Mouse (Mus musculus): Measurements from ENCODE around the gene Itgb6. TPM values are rescaled to one million over a fixed set of nuclear protein-coding genes. Genes with fewer than 3 reads are reported as not detected.

Itgb6 gene
- polyA plus RNA-seq, 1 experiment = not detected

- H3K4me3 ChIP-seq (ENCODE audit: control insufficient read depth, low read depth, low read length) = no peak overlapping the region
- TF ChIP-seq POLR2A (IDR thresholded peaks at IDR 0.05; ENCODE audit: control insufficient read depth, low read depth, low read length) (no peak), CTCF (IDR thresholded peaks at IDR 0.05; ENCODE audit: control insufficient read depth, insufficient read depth, insufficient replicate concordance, low read depth, low read length) (no peak)
- H3K27me3 ChIP-seq (ENCODE audit: control insufficient read depth, insufficient read depth, low read length) = no peaks in the 10 kb centered on the region
- H3K36me3 ChIP-seq (ENCODE audit: control insufficient read depth, insufficient read depth, low read length) = no peaks in the 10 kb centered on the region
- no peaks in the 10 kb centered on the region; the same call in 1 of the 2 replicates for H3K4me1 ChIP-seq (ENCODE audit: control insufficient read depth, insufficient read depth, low read length)
- no peak overlapping the region for H3K27ac ChIP-seq (ENCODE audit: control insufficient read depth, insufficient read depth, low read depth, low read length)
Observed at GRCm38 (mm10) chr2:60713857-60714256, 8.6 kb downstream of the Itgb6 start.

- no peaks in the 10 kb centered on the region; the same call in 1 of the 2 replicates for H3K4me1 ChIP-seq (ENCODE audit: control insufficient read depth, insufficient read depth, low read length)
- H3K36me3 ChIP-seq (ENCODE audit: control insufficient read depth, insufficient read depth, low read length) = no peaks in the 10 kb centered on the region
- H3K27me3 ChIP-seq (ENCODE audit: control insufficient read depth, insufficient read depth, low read length) = no peaks in the 10 kb centered on the region
- H3K4me3 ChIP-seq (ENCODE audit: control insufficient read depth, low read depth, low read length) = no peak overlapping the region
- TF ChIP-seq CTCF (IDR thresholded peaks at IDR 0.05; ENCODE audit: control insufficient read depth, insufficient read depth, insufficient replicate concordance, low read depth, low read length) (no peak), POLR2A (IDR thresholded peaks at IDR 0.05; ENCODE audit: control insufficient read depth, low read depth, low read length) (no peak)
- H3K27ac ChIP-seq (ENCODE audit: control insufficient read depth, insufficient read depth, low read depth, low read length) = no peak overlapping the region
Observed at GRCm38 (mm10) chr2:60712891-60713290, 9.6 kb downstream of the Itgb6 start.

DNA sequence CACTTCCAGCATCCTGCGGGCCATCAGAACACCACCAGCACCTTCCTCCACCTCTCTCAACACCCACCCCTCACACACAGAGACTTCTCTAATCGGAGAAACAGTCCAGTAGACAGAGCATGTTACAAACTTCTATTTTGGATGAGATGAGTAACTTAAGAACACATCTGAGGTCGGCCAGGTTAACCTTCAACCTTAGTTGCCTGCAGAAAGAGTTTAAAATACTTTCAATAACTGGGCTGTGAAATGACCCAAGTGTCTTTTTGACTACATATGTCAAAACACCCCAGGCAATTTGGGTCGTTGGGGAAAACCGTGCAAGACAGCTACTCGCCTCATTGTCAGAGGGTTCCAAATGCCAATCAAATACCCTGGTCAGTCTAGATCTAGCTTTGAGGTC is 10.0 kb downstream of the Itgb6 start:
- Histone ChIP-seq H3K4me1 (ENCODE audit: control insufficient read depth, insufficient read depth, low read length) (no peaks in the 10 kb centered on the region; the same call in 1 of the 2 replicates), H3K4me3 (ENCODE audit: control insufficient read depth, low read depth, low read length) (no peak overlapping the region), H3K27me3 (ENCODE audit: control insufficient read depth, insufficient read depth, low read length) (no peaks in the 10 kb centered on the region), H3K27ac (ENCODE audit: control insufficient read depth, insufficient read depth, low read depth, low read length) (no peak overlapping the region), H3K36me3 (ENCODE audit: control insufficient read depth, insufficient read depth, low read length) (no peaks in the 10 kb centered on the region)
- TF ChIP-seq CTCF (IDR thresholded peaks at IDR 0.05; ENCODE audit: control insufficient read depth, insufficient read depth, insufficient replicate concordance, low read depth, low read length) (no peak), POLR2A (IDR thresholded peaks at IDR 0.05; ENCODE audit: control insufficient read depth, low read depth, low read length) (no peak)

DNA sequence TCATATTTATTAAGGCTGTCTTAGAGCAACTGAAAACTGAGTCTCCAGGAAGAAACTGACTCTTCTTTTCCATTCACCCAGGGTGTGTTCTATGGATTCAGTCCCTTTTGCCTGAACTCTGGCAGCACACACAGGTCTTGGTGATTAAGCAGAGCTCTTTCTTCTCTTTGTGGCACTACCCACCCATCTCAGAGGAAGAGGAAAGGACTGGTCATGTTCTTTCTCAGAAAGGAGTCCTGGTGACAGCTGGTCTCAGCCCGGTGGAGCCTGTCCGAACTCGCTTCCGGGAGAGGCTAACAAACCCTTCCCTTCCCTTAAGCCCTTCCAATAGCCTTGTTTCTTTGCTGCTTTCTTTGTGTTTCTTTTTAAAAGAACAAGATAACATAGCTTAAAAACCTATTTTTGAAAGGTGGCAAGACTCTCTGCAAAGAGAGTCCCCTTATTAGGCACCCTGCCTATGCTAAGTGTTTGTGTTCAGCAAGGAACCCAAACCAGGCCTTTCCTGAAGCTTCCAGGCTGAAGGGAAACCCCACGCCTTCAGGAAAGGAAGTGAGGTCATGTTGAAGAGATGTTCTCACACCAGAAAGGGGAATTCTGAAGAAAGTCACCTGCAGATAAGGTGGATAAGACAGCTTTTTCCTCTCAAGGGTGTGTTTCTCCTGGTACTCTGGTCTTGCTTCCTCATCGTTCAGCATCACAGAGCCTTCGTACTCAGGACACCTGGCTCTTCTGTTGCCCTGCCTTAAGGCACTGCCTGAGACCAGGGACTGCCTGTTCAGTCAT is 11.2 kb downstream of the Itgb6 start:
- Histone ChIP-seq H3K27me3 (ENCODE audit: control insufficient read depth, insufficient read depth, low read length) (no peaks in the 10 kb centered on the region), H3K27ac (ENCODE audit: control insufficient read depth, insufficient read depth, low read depth, low read length) (no peak overlapping the region), H3K4me1 (ENCODE audit: control insufficient read depth, insufficient read depth, low read length) (no peaks in the 10 kb centered on the region)

GRCm38 (mm10) chr2:60710317-60710716 is 12.1 kb downstream of the Itgb6 start:
- H3K36me3 ChIP-seq (ENCODE audit: control insufficient read depth, insufficient read depth, low read length) = no peaks in the 10 kb centered on the region
- H3K27me3 ChIP-seq (ENCODE audit: control insufficient read depth, insufficient read depth, low read length) = no peaks in the 10 kb centered on the region
- no peak overlapping the region for H3K4me3 ChIP-seq (ENCODE audit: control insufficient read depth, low read depth, low read length)
- TF ChIP-seq CTCF (IDR thresholded peaks at IDR 0.05; ENCODE audit: control insufficient read depth, insufficient read depth, insufficient replicate concordance, low read depth, low read length) = no peak
- TF ChIP-seq POLR2A (IDR thresholded peaks at IDR 0.05; ENCODE audit: control insufficient read depth, low read depth, low read length) = no peak
- no peaks in the 10 kb centered on the region for H3K4me1 ChIP-seq (ENCODE audit: control insufficient read depth, insufficient read depth, low read length)
- H3K27ac ChIP-seq (ENCODE audit: control insufficient read depth, insufficient read depth, low read depth, low read length) = no peak overlapping the region

More for the DNA sequence above, 11.2 kb downstream of the Itgb6 start:
- H3K4me3 ChIP-seq (ENCODE audit: control insufficient read depth, low read depth, low read length) = no peak overlapping the region
- TF ChIP-seq CTCF (IDR thresholded peaks at IDR 0.05; ENCODE audit: control insufficient read depth, insufficient read depth, insufficient replicate concordance, low read depth, low read length) = no peak
- no peak for TF ChIP-seq POLR2A (IDR thresholded peaks at IDR 0.05; ENCODE audit: control insufficient read depth, low read depth, low read length)
- no peaks in the 10 kb centered on the region for H3K36me3 ChIP-seq (ENCODE audit: control insufficient read depth, insufficient read depth, low read length)

DNA sequence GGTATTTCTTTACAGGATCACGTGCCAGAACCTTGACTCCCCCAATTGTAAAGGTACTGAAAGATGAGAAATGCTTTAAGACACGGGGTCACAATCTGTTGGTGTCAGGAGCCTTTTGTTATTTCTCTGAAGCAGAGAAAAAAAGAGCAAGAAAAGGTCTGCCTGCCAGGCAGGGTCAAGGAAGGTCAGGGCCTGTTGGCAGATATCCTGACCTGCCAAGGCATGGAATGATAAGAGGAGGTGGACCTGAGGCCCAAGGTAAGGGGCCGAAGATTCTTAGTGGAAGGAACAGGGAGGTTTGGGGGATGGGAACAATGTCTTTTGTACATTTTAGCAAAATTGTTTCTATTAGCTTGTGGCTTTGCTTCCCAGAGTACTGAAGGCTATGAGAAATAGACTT is 13.8 kb downstream of the Itgb6 start:
- no peak overlapping the region for H3K4me3 ChIP-seq (ENCODE audit: control insufficient read depth, low read depth, low read length)
- H3K27ac ChIP-seq (ENCODE audit: control insufficient read depth, insufficient read depth, low read depth, low read length) = no peak overlapping the region
- TF ChIP-seq CTCF (IDR thresholded peaks at IDR 0.05; ENCODE audit: control insufficient read depth, insufficient read depth, insufficient replicate concordance, low read depth, low read length) = no peak
- TF ChIP-seq POLR2A (IDR thresholded peaks at IDR 0.05; ENCODE audit: control insufficient read depth, low read depth, low read length) = no peak

GRCm38 (mm10) chr2:60706866-60707265 is 15.6 kb downstream of the Itgb6 start:
- Histone ChIP-seq H3K4me1 (ENCODE audit: control insufficient read depth, insufficient read depth, low read length) (no peaks in the 10 kb centered on the region), H3K27me3 (ENCODE audit: control insufficient read depth, insufficient read depth, low read length) (no peaks in the 10 kb centered on the region), H3K36me3 (ENCODE audit: control insufficient read depth, insufficient read depth, low read length) (no peaks in the 10 kb centered on the region), H3K4me3 (ENCODE audit: control insufficient read depth, low read depth, low read length) (no peak overlapping the region), H3K27ac (ENCODE audit: control insufficient read depth, insufficient read depth, low read depth, low read length) (no peak overlapping the region)
- TF ChIP-seq POLR2A (IDR thresholded peaks at IDR 0.05; ENCODE audit: control insufficient read depth, low read depth, low read length) (no peak), CTCF (IDR thresholded peaks at IDR 0.05; ENCODE audit: control insufficient read depth, insufficient read depth, insufficient replicate concordance, low read depth, low read length) (no peak)

More for the DNA sequence above, 13.8 kb downstream of the Itgb6 start:
- H3K36me3 ChIP-seq (ENCODE audit: control insufficient read depth, insufficient read depth, low read length) = no peaks in the 10 kb centered on the region
- no peaks in the 10 kb centered on the region for H3K27me3 ChIP-seq (ENCODE audit: control insufficient read depth, insufficient read depth, low read length)
- no peaks in the 10 kb centered on the region for H3K4me1 ChIP-seq (ENCODE audit: control insufficient read depth, insufficient read depth, low read length)
